8 mouse cellular contexts compared by ENCODE assay signal in the genomic region with DNA sequence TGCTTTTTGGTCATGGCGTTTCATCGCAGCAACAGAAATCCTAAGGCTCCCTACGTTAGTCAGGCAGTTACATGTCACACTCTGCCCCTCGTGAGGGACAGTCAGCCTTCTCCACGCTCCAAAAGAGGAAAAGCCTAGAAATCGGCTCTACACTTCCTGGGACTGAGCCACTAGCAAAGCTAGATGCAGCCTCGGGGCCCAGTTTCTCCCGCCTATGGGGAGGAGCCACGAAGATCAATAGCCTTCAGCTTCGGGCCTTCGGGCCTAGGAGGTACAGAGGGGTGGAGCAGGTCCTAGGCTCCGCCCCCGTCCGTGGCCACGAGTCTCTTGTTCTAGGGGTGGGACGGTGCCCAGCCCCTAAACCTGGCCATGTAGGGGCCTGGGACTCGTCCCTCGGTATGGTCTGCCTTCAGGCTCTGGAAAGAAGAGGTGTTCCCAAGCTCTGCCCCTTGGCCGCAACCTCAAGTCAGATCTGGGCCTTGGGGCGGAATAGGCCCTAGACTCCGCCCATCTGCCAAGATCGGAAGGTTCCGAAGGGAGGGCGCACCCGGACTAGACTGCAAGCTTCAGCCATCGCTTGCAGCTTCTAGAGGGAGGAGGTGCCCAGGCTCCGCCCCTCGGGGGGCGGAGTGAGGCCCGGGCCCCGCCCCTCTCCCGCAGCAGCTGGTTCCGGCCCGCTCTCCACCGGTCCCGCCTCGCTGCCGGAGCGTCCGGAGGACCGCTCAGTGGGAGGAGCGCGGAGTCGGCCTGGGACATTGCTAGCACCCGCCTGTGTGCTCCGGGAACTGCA. TPM values are rescaled to one million over a fixed set of nuclear protein-coding genes. Genes with fewer than 3 reads are reported as not detected.
DNase-seq lines count a peak whose midpoint lies in the region; ATAC-seq and TF ChIP-seq lines count a peak whose summit lies in the region.

A gene (plus strand): TSS at position 339 of the 790 bp plus-strand sequence.

- H3K9me3 ChIP-seq in embryonic facial prominence, embryonic 13.5 days: no peaks in the 10 kb centered on the region
- no peaks in the 10 kb centered on the region for H3K9me3 ChIP-seq in limb, embryonic 12.5 days
- no peaks in the 10 kb centered on the region for H3K9me3 ChIP-seq in midbrain, embryonic 15.5 days

- no peaks in the 10 kb centered on the region for H3K27me3 ChIP-seq in embryonic facial prominence, embryonic 13.5 days
- no peaks in the 10 kb centered on the region for H3K27me3 ChIP-seq in kidney, adult 2 months (replicated peaks; ENCODE audit: control insufficient read depth, insufficient read depth, low read length)
- H3K27me3 ChIP-seq in limb, embryonic 12.5 days: no peaks in the 10 kb centered on the region
- H3K27me3 ChIP-seq in midbrain, embryonic 15.5 days (replicated peaks): no peaks in the 10 kb centered on the region
- H3K27me3 ChIP-seq in spleen, adult 2 months (ENCODE audit: control insufficient read depth, insufficient read depth, low read length): no peaks in the 10 kb centered on the region

- peak; percentile 52 for TF ChIP-seq POLR2A in kidney, adult 2 months (IDR thresholded peaks at IDR 0.05; ENCODE audit: low read depth, low read length)
- TF ChIP-seq POLR2A in spleen, adult 2 months (IDR thresholded peaks at IDR 0.05; ENCODE audit: low read depth, low read length): peak; percentile 13

- peak within 1 kb of the TSS; percentile 85 for H3K9ac ChIP-seq in embryonic facial prominence, embryonic 13.5 days
- peak within 1 kb of the TSS; percentile 81 for H3K9ac ChIP-seq in limb, embryonic 12.5 days (replicated peaks)
- H3K9ac ChIP-seq in midbrain, embryonic 15.5 days: peak within 1 kb of the TSS; percentile 72

- DNase-seq in 3134 (ENCODE audit: extremely low read depth, insufficient read length, low spot score): peak; percentile 100
- DNase-seq in adrenal gland, postnatal 36 days: peak; percentile 97 to 98
- peak; percentile 96 to 98 for DNase-seq in heart, adult 18-20 months
- DNase-seq in kidney, adult 2 months: peak; percentile 98
- peak; percentile 92 to 96 for DNase-seq in spleen, adult 2 months (ENCODE audit: low read depth in 1 of 2, low spot score in 2 of 2)

- WGBS in embryonic facial prominence, embryonic 13.5 days: under 1% methylated on average over 46 of the region's 46 CpGs
- WGBS in kidney, adult 2 months: under 1% methylated on average over 46 of the region's 46 CpGs
- WGBS in limb, embryonic 12.5 days: under 1% methylated on average over 46 of the region's 46 CpGs
- WGBS in midbrain, embryonic 15.5 days: 0% methylated on average over 46 of the region's 46 CpGs
- under 1% methylated on average over 45 of the region's 46 CpGs for WGBS in spleen, adult 2 months

- no peaks in the 10 kb centered on the region for H3K36me3 ChIP-seq in embryonic facial prominence, embryonic 13.5 days
- no peaks in the 10 kb centered on the region for H3K36me3 ChIP-seq in kidney, adult 2 months (ENCODE audit: control insufficient read depth, insufficient read depth, low read length)
- H3K36me3 ChIP-seq in limb, embryonic 12.5 days: no peaks in the 10 kb centered on the region
- H3K36me3 ChIP-seq in midbrain, embryonic 15.5 days (replicated peaks): no peaks in the 10 kb centered on the region
- H3K36me3 ChIP-seq in spleen, adult 2 months (ENCODE audit: control insufficient read depth, insufficient read depth, low read length): no peaks in the 10 kb centered on the region

- peak within 1 kb of the TSS; percentile 93 for H3K27ac ChIP-seq in embryonic facial prominence, embryonic 13.5 days
- peak within 1 kb of the TSS; percentile 97 for H3K27ac ChIP-seq in kidney, adult 2 months (ENCODE audit: insufficient read depth, low read depth, low read length)
- H3K27ac ChIP-seq in limb, embryonic 12.5 days: peak within 1 kb of the TSS; percentile 92
- peak within 1 kb of the TSS; percentile 95 for H3K27ac ChIP-seq in midbrain, embryonic 15.5 days
- peak within 1 kb of the TSS; percentile 89 for H3K27ac ChIP-seq in spleen, adult 2 months (ENCODE audit: insufficient read depth, low read length)

- H3K4me3 ChIP-seq in embryonic facial prominence, embryonic 13.5 days: peak within 1 kb of the TSS; percentile 82
- H3K4me3 ChIP-seq in kidney, adult 2 months (ENCODE audit: insufficient read depth, low read depth, low read length): peak within 1 kb of the TSS; percentile 85
- peak within 1 kb of the TSS; percentile 75 for H3K4me3 ChIP-seq in limb, embryonic 12.5 days (replicated peaks)
- H3K4me3 ChIP-seq in midbrain, embryonic 15.5 days: peak within 1 kb of the TSS; percentile 95
- H3K4me3 ChIP-seq in spleen, adult 2 months (ENCODE audit: extremely low read depth, insufficient read depth, insufficient read length): peak within 1 kb of the TSS; percentile 75

- no peak for TF ChIP-seq CTCF in kidney, adult 2 months (conservative IDR thresholded peaks at IDR 0.05; ENCODE audit: insufficient read depth, insufficient read length, low read depth, low read length)
- TF ChIP-seq CTCF in spleen, adult 2 months (IDR thresholded peaks at IDR 0.05; ENCODE audit: extremely low read depth, insufficient read depth, insufficient read length, insufficient replicate concordance): no peak

- peaks cover 25% of the 10 kb centered on the region for H3K4me1 ChIP-seq in embryonic facial prominence, embryonic 13.5 days
- H3K4me1 ChIP-seq in kidney, adult 2 months (ENCODE audit: control insufficient read depth, insufficient read depth, low read length): peaks cover 15% of the 10 kb centered on the region
- H3K4me1 ChIP-seq in limb, embryonic 12.5 days (replicated peaks): peaks cover 17% of the 10 kb centered on the region
- peaks cover 29% of the 10 kb centered on the region for H3K4me1 ChIP-seq in midbrain, embryonic 15.5 days
- H3K4me1 ChIP-seq in spleen, adult 2 months (ENCODE audit: control insufficient read depth, insufficient read depth, insufficient read length): no peaks in the 10 kb centered on the region

- peak within 1 kb of the TSS; percentile 74 for H3K4me2 ChIP-seq in embryonic facial prominence, embryonic 13.5 days
- peak within 1 kb of the TSS; percentile 76 for H3K4me2 ChIP-seq in limb, embryonic 12.5 days
- peak within 1 kb of the TSS; percentile 71 for H3K4me2 ChIP-seq in midbrain, embryonic 15.5 days

- ATAC-seq in embryonic facial prominence, embryonic 13.5 days (ENCODE audit: insufficient number of reproducible peaks, insufficient read depth, low FRiP score, low TSS enrichment, low read depth): peak; percentile 95
- peak; percentile 97 for ATAC-seq in limb, embryonic 12.5 days (ENCODE audit: insufficient number of reproducible peaks, insufficient read depth, low FRiP score, low TSS enrichment, low read depth)
- ATAC-seq in midbrain, embryonic 15.5 days (replicated peaks): peak; percentile 98

RNA-seq across cellular contexts. Expression of the gene that starts here (rescaled TPM):
- total RNA-seq in adrenal gland, postnatal 36 days (2021): 100 to 1,000 TPM; 112 to 173 TPM
- polyA plus RNA-seq in embryonic facial prominence, embryonic 13.5 days (2015; fragmentation: Nextera tagmentation; extraction: Ambion mirVana): 46.3 and 46.5 TPM in 2 replicates
- 10 to 100 TPM; 28.6 to 34.8 TPM for total RNA-seq in heart, adult 18-20 months (2021)
- 179 and 182 TPM in 2 replicates for polyA plus RNA-seq in kidney, adult 2 months (2012; rRNA removed)
- polyA plus RNA-seq in limb, embryonic 12.5 days (2016; fragmentation: Nextera tagmentation; extraction: Ambion mirVana): 49.3 and 52.9 TPM in 2 replicates
- polyA plus RNA-seq in midbrain, embryonic 15.5 days (2015; fragmentation: Nextera tagmentation; extraction: Ambion mirVana): 44.0 and 45.1 TPM in 2 replicates
- 11.4 and 12.3 TPM in 2 replicates for polyA plus RNA-seq in spleen, adult 2 months (2012; rRNA removed)

Comparison
In these comparisons a context has a peak if more than half of its experiments do, and no peak if none do; other contexts are left out.
1. Peak in every context shown above with its lines: DNase-seq, ATAC-seq, H3K4me3 ChIP-seq and H3K27ac ChIP-seq.